Mouse (Mus musculus) liver, embryonic 14.5 days (tissue): Measurements from ENCODE around the gene Majin.

Experiments used
- CTCF ChIP-seq: IDR thresholded peaks from 2 replicates; pipeline ENCODE4 v1.5.1; 2016; ENCODE audit warnings: antibody characterized with exemption, low read depth, control low read depth
- EP300 ChIP-seq: IDR thresholded peaks from 2 replicates; pipeline ENCODE4 v1.6.1; 2016; ENCODE audit warnings: antibody characterized with exemption, low read depth

- TF ChIP-seq EP300 (no peak), CTCF (no peak)
These were observed 43.7 kb downstream of the Majin start for GRCm38 (mm10) chr19:6227864-6228263.
